Mouse (Mus musculus) cortical plate, adult 2 months (tissue): Measurements from ENCODE around the gene Kctd13. TPM values are rescaled to one million over a fixed set of nuclear protein-coding genes. Genes with fewer than 3 reads are reported as not detected.
A peak's percentile ranks its signal among the peaks of the same experiment; 100 is the strongest.

Source experiments
- H3K27ac ChIP-seq: fragments of 200-500 bp; 2 replicates; pipeline ENCODE4 v1.5.1; 2012; ENCODE audit warnings: low read length, control low read depth, inconsistent platforms; ENCODE audit not compliant: insufficient read depth
- H3K4me1 ChIP-seq: fragments of 200-500 bp; 2 replicates; pipeline ENCODE4 v1.6.1; 2011; ENCODE audit warnings: low read length; ENCODE audit not compliant: control insufficient read depth, insufficient read depth
- H3K4me3 ChIP-seq: fragments of 200-500 bp; 2 replicates; pipeline ENCODE4 v1.5.1; 2011; ENCODE audit warnings: mild to moderate bottlenecking, low read length, control low read depth; ENCODE audit not compliant: insufficient read depth
- CTCF ChIP-seq: fragments of 200-500 bp; IDR thresholded peaks from 2 replicates; pipeline ENCODE4 v1.5.1; 2011; ENCODE audit warnings: mild to moderate bottlenecking, control low read depth, low read length; ENCODE audit not compliant: insufficient read depth; ENCODE audit errors: extremely low read depth
- POLR2A ChIP-seq: fragments of 200-500 bp; IDR thresholded peaks from 2 replicates; pipeline ENCODE4 v1.6.1; 2011; ENCODE audit warnings: mild to moderate bottlenecking, low read length, control low read depth; ENCODE audit not compliant: insufficient read depth; ENCODE audit errors: extremely low read depth
- polyA plus RNA-seq: library from polyadenylated mRNA; depleted of rRNA; stranded (reverse); fragments of >200 nt; gene quantifications from 2 replicates; pipeline ENCODE4 v1.2.3, GENCODE M21; 2012; rRNA removed

Kctd13 gene
- polyA plus RNA-seq, 1 experiment: 198 TPM

DNA sequence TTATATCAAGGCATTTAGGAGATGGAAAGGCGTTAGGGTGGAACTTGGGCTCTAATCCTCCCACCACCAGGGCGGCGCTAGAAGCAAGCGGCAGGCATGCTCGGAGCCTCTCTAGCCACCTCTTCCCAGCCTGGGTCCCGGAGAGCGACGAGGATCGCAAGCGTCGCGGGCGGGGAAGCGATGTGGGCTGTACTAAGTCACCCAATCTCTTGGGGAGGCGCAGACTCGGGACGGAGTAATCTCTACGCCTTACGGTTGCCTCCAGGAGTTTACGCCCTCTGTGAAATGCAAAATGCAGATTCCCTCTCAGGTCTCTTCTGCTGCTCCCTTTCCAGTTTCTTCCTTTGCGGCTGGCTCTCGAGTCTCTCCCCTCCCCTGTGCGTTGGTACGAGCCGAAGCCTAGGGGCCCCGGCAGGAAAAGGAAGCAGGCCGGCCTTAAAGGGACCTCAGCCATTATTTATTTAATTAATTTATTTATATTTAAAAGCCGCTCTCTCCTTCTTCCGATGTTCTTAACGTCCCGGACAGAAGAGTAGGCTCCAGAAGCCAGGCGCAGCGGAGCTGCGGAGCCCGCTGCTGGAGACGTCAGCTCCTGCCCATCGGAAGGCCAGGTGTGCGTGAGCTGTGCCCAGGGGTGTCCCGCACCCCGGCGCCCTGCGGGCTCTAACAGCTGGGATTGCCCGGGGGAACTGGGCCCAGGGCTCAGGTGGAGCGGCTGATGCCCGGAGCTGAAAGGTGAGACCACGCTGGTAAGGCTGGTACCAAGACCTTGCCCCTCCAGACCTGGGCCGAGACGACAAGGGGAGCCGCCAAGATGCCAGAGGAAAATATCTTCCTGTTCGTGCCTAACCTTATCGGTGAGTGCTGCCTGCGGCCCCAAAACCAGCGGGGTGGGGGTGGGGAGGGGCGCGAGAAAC is 47.5 kb downstream of the Kctd13 start, which contains the start of gene Cdiptos:
Gene Cdiptos (minus strand): TSS at position 149 of the 917 bp plus-strand sequence.
- Histone ChIP-seq H3K4me1 (peaks cover 6% of the 10 kb centered on the region; the same call in 1 of the 2 replicates), H3K27ac (peak within 1 kb of the TSS; percentile 96), H3K4me3 (peak within 1 kb of the TSS; percentile 85)
- TF ChIP-seq CTCF: peak; percentile 92
- 0 out of 2 replicates have a peak, but pooled peaks have one; percentile 18 for TF ChIP-seq POLR2A

DNA sequence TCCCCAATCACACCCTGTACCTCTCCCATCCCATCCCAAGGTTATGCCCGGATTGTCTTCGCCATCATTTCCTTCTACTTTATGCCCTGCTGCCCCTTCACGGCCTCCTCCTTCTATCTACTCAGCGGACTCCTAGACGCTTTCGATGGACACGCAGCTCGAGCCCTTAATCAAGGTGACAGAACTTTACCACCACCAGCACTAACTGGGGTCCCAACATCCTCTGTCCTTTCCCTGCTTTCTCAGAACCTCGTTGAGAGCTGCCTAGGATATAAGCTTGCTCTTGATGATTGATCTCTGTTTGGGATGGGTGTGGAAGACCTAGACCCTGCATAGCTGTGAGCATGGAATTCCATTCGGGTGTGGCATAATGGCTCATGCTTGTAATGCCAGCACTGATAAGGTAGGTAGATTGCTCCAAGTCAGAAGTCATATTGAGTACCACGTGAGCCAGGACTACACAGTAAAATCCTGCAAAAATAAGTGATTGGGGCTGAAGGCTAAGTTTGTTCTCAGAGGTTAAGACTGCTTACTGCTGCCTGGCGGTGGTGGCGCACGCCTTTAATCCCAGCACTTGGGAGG is 48.3 kb downstream of the Kctd13 start:
- TF ChIP-seq CTCF (no peak), POLR2A (no peak)
- Histone ChIP-seq H3K4me3 (peak overlapping the region; percentile 85), H3K27ac (0 out of 2 replicates have a peak overlapping the region, but pooled peaks have one; percentile 26), H3K4me1 (peaks cover 6% of the 10 kb centered on the region; the same call in 1 of the 2 replicates)

DNA sequence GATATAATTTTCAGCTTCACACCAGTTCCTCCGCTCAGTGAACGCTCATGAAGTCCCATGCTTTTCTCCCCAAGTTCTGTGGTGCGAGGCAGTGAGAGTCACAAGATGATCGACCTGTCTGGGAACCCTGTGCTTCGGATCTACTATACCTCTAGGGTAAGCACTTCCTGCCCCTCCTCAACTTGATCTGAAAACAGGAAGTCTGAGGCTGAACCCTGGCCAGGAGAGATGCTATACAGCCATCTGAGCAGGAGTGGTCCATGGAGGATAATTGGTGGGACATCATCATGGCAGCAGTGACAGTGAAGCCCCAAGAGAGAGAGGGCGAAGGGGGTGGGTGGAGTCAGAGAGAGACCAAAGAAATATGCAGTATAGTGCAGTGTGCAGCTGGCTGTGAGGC is 50.2 kb downstream of the Kctd13 start:
- TF ChIP-seq CTCF: no peak
- H3K4me1 ChIP-seq: peaks cover 6% of the 10 kb centered on the region; the same call in 1 of the 2 replicates
- no peak overlapping the region for H3K4me3 ChIP-seq
- no peak overlapping the region for H3K27ac ChIP-seq

DNA sequence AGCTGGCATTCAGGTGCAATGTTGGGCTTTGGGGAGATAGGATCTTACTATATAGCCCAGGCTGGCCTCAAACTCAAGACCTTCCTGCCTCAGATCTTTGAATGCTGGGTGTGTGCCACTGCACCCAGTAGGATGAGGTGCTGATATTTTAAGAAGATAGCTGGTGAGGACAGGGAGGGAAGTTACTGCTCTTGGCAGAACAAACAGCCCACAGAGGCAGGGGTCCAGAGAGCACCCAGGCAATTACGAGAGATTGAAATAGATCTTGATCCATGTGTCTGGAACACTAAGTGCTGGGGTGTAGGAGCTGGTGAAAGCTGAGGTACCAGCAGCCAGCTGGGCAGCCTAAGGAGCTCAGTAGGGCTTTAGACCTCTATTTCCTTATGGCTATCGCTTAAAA is 52.9 kb downstream of the Kctd13 start:
- Histone ChIP-seq H3K4me3 (no peak overlapping the region), H3K4me1 (peaks cover 6% of the 10 kb centered on the region; the same call in 1 of the 2 replicates), H3K27ac (no peak overlapping the region)
- no peak for TF ChIP-seq POLR2A
- no peak for TF ChIP-seq CTCF

DNA sequence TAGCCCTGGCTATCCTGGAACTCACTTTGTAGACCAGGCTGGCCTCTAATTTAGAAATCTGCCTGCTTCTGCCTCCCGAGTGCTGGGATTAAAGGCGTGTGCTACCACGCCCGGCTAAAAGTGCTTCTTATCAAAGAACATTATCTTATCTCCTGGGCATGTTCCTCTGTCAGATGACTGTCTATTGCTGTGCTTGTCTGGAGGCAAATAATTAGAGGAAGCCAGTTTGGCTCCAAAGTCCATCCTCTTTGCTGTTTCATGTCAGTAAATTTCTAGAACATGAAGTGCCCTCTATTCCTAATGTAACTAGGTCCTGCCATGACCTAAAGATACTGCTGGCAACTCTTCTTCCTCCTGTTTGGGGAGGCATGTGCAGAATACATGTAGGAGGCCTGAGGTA is 53.4 kb downstream of the Kctd13 start:
- TF ChIP-seq POLR2A (no peak), CTCF (no peak)
- Histone ChIP-seq H3K4me3 (no peak overlapping the region), H3K27ac (no peak overlapping the region), H3K4me1 (peaks cover 5% of the 10 kb centered on the region; the same call in 1 of the 2 replicates)

DNA sequence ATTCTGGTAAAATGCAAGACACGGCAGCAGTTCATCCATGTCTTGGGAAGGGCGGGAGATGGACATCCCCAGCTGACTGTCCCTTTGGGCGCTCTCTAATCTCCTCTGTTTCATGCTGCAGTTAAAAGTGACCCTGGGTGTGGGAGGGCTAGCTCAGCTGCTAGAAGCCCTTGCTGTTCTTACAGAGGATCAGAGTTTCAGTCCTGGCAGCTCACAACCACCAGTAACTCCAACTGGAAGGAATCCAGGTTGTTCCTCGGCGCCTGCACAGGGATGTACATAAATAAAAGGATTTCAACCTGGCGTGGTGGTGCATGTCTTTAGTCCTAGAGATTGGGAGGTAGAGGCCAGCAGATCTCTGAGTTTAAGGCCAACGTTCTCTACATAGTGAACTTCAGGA is 54.4 kb downstream of the Kctd13 start:
- Histone ChIP-seq H3K27ac (no peak overlapping the region), H3K4me3 (no peak overlapping the region), H3K4me1 (0 out of 2 replicates have a peak, but pooled peaks cover 1% of the 10 kb centered on the region)
- TF ChIP-seq CTCF (no peak), POLR2A (no peak)

DNA sequence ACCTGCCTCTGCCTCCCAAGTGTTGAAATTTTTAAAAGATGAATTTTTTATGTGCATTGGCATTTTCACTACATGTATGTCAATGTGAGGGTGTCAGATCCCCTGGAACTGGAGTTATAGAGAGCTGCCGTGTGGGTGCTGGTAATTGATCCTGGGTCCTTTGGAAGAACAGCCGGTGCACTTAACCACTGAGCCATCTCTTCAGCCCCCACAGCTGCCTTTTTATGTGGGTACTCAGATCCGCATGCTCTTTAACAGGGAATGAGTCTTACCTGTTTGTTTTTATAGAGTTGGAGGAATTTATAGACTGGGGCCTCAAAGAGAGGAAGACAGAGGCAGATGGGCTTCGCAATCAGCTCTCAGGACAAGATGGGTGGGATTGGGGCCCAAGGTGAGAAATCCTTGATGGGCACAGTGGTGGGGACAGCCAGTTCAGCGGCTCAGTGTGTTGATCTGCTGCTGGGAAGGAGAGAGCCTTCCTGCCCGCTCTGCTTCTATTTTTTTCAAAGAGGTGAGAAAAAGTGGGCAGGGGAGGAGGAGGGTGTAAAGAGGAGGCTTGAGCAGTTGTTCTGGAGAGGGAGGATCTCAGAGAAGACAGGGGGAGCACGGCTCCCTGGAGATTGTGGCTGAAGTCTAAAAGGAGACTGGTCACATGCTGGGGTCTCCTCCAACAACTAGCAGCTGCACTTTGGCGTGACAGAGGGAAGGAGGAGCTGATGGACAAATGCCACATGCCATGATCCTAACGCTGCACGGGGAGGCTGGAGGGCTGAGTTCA is 56.2 kb downstream of the Kctd13 start:
- TF ChIP-seq POLR2A (no peak), CTCF (no peak)
- no peak overlapping the region for H3K4me3 ChIP-seq
- H3K27ac ChIP-seq: no peak overlapping the region
- no peaks in the 10 kb centered on the region for H3K4me1 ChIP-seq

DNA sequence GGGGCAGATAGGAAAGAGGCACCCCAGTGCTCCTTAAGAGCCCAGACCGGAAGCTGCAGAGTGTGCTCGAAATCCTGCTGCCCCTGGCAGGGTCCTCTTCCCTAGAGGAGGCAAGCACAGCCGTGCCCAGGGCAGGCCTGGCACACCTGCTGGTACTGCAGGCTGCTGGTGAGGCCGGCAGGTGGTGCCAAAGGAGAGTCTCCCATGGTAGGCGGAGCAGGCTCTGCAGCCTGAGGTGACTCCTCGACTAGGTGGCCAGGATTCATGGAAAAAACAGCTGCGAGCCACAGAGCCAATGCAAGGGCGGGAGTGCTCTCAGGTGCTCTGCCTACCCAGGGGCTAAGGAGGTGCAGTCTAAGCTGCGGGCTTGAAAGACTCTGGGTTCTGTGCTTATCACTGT is 57.6 kb downstream of the Kctd13 start:
- no peak for TF ChIP-seq POLR2A
- peak; percentile 49 for TF ChIP-seq CTCF
- Histone ChIP-seq H3K4me1 (no peaks in the 10 kb centered on the region), H3K4me3 (no peak overlapping the region), H3K27ac (no peak overlapping the region)

DNA sequence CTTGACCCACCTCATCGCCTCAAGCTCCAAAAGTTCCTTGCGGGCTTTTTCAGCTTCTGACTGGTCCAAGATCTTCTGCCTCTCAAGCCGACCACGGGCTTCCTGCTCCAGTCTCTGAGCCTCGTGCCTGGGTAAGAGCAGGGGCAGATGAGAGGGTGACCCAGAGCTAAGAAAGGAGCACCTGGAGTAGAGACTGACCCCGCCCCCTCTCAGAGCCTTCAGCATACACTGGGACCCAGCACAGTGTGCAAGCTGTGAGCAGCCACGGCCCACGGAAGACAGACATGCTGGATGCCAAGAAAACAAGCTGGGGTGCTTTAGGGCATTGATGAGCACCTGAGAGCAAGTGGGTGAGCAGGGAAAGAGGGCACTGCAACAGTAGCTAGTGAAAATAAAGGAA is 60.1 kb downstream of the Kctd13 start:
- Histone ChIP-seq H3K4me1 (no peaks in the 10 kb centered on the region), H3K27ac (no peak overlapping the region), H3K4me3 (no peak overlapping the region)
- TF ChIP-seq POLR2A: no peak
- no peak for TF ChIP-seq CTCF

Other genes with a start within 250 kb of the Kctd13 start
- gene Bola2, start 233.5 kb upstream of the Kctd13 start, polyA plus RNA-seq: 51.2 and 55.8 TPM in 2 replicates
- gene Slx1b, start 233.1 kb upstream of the Kctd13 start, polyA plus RNA-seq: 31.2 and 33.8 TPM in 2 replicates
- gene Coro1a, start 221.1 kb upstream of the Kctd13 start, polyA plus RNA-seq: 204 and 218 TPM in 2 replicates
- gene Mapk3, start 169.3 kb upstream of the Kctd13 start, polyA plus RNA-seq: 246 and 283 TPM in 2 replicates
- gene Gdpd3, start 162.5 kb upstream of the Kctd13 start, polyA plus RNA-seq: 2.5 and 3.1 TPM in 2 replicates
- 539 and 545 TPM in 2 replicates for gene Ypel3, start 151.9 kb upstream of the Kctd13 start, polyA plus RNA-seq
- gene Tbx6, start 147.4 kb upstream of the Kctd13 start, polyA plus RNA-seq: 1.4 and 1.6 TPM in 2 replicates
- 75.4 and 77.7 TPM in 2 replicates for gene Ppp4c, start 136.4 kb upstream of the Kctd13 start, polyA plus RNA-seq
- 108 and 124 TPM in 2 replicates for gene Fam57b, start 131.2 kb upstream of the Kctd13 start, polyA plus RNA-seq
- gene 4930451I11Rik, start 97.2 kb upstream of the Kctd13 start, polyA plus RNA-seq: 0.67 TPM in 1 of 2 replicates, not detected in the other
- 45.9 and 52.6 TPM in 2 replicates for gene Doc2a, start 81.5 kb upstream of the Kctd13 start, polyA plus RNA-seq
- 58.5 and 69.2 TPM in 2 replicates for gene Hirip3, start 66.9 kb upstream of the Kctd13 start, polyA plus RNA-seq
- gene Ino80e, start 66.5 kb upstream of the Kctd13 start, polyA plus RNA-seq: 55.6 and 59.3 TPM in 2 replicates
- gene Taok2, start 44.2 kb upstream of the Kctd13 start, polyA plus RNA-seq: 103 and 104 TPM in 2 replicates
- gene Tmem219, start 6.0 kb upstream of the Kctd13 start, polyA plus RNA-seq: 31.9 and 35.9 TPM in 2 replicates
- gene Asphd1, start 20.7 kb downstream of the Kctd13 start, polyA plus RNA-seq: 55.7 and 63.8 TPM in 2 replicates
- gene Sez6l2, start 21.7 kb downstream of the Kctd13 start, polyA plus RNA-seq: 236 and 261 TPM in 2 replicates
- 252 and 253 TPM in 2 replicates for gene Cdipt, start 47.0 kb downstream of the Kctd13 start, polyA plus RNA-seq
- gene Cdiptos, start 47.2 kb downstream of the Kctd13 start, polyA plus RNA-seq: 1.1 and 2.0 TPM in 2 replicates
- 8.0 and 8.2 TPM in 2 replicates for gene Mvp, start 85.7 kb downstream of the Kctd13 start, polyA plus RNA-seq
- gene Pagr1b, start 87.6 kb downstream of the Kctd13 start, polyA plus RNA-seq: 1.8 and 2.2 TPM in 2 replicates
- gene Pagr1a, start 88.5 kb downstream of the Kctd13 start, polyA plus RNA-seq: 41.1 and 50.4 TPM in 2 replicates
- 97.1 and 109 TPM in 2 replicates for gene Gm42742, start 92.2 kb downstream of the Kctd13 start, polyA plus RNA-seq
- gene Prrt2, start 92.3 kb downstream of the Kctd13 start, polyA plus RNA-seq: 371 and 405 TPM in 2 replicates
- gene Maz, start 98.2 kb downstream of the Kctd13 start, polyA plus RNA-seq: 157 and 173 TPM in 2 replicates
- 8.6 and 10.1 TPM in 2 replicates for gene Kif22, start 113.6 kb downstream of the Kctd13 start, polyA plus RNA-seq
- gene Zg16, start 158.4 kb downstream of the Kctd13 start, polyA plus RNA-seq: 0.31 TPM in 1 of 2 replicates, not detected in the other
- 2.6 and 2.8 TPM in 2 replicates for gene AI467606, start 162.5 kb downstream of the Kctd13 start, polyA plus RNA-seq
- 0.74 and 0.77 TPM in 2 replicates for gene Qprt, start 193.3 kb downstream of the Kctd13 start, polyA plus RNA-seq
- gene Spn, start 208.9 kb downstream of the Kctd13 start, polyA plus RNA-seq: 0.15 and 0.19 TPM in 2 replicates